Mouse (Mus musculus): ENCODE data around the gene Agk. TPM values are rescaled to one million over a fixed set of nuclear protein-coding genes. Genes with fewer than 3 reads are reported as not detected.

Agk gene
- polyA plus RNA-seq, 1 experiment: not detected

GRCm38 (mm10) chr6:40432346-40433275, 107.6 kb downstream of the Agk start:
- Histone ChIP-seq H3K4me3 (ENCODE audit: insufficient read depth, low read depth, low read length) (no peak overlapping the region), H3K27ac (ENCODE audit: insufficient read depth, low read depth, low read length) (no peak overlapping the region), H3K4me1 (ENCODE audit: control insufficient read depth, insufficient read depth, low read length) (peaks cover 2% of the 10 kb centered on the region; the same call in 1 of the 2 replicates)
- TF ChIP-seq POLR2A (IDR thresholded peaks at IDR 0.05; ENCODE audit: insufficient read depth, low read depth, low read length) (no peak), CTCF (IDR thresholded peaks at IDR 0.05; ENCODE audit: insufficient read depth, low read depth, low read length) (no peak)
- WGBS: 78% methylated on average over 17 of the region's 17 CpGs

GRCm38 (mm10) chr6:40434697-40435096, 109.7 kb downstream of the Agk start:
- Histone ChIP-seq H3K27ac (ENCODE audit: insufficient read depth, low read depth, low read length) (0 out of 2 replicates have a peak overlapping the region, but pooled peaks have one; percentile 7), H3K4me1 (ENCODE audit: control insufficient read depth, insufficient read depth, low read length) (peaks cover 2% of the 10 kb centered on the region; the same call in 1 of the 2 replicates), H3K4me3 (ENCODE audit: insufficient read depth, low read depth, low read length) (peak overlapping the region; percentile 70)
- 12% methylated on average over 7 of the region's 7 CpGs for WGBS
- no peak for TF ChIP-seq CTCF (IDR thresholded peaks at IDR 0.05; ENCODE audit: insufficient read depth, low read depth, low read length)
- TF ChIP-seq POLR2A (IDR thresholded peaks at IDR 0.05; ENCODE audit: insufficient read depth, low read depth, low read length): no peak

- peak overlapping the region; percentile 70 for H3K4me3 ChIP-seq (ENCODE audit: insufficient read depth, low read depth, low read length)
- H3K27ac ChIP-seq (ENCODE audit: insufficient read depth, low read depth, low read length): peak overlapping the region; percentile 63
- WGBS: 1% methylated on average over 68 of the region's 72 CpGs
- H3K4me1 ChIP-seq (ENCODE audit: control insufficient read depth, insufficient read depth, low read length): peaks cover 2% of the 10 kb centered on the region; the same call in 1 of the 2 replicates
- TF ChIP-seq CTCF (IDR thresholded peaks at IDR 0.05; ENCODE audit: insufficient read depth, low read depth, low read length): no peak
- peak; percentile 46; the same call in 1 of the 2 replicates for TF ChIP-seq POLR2A (IDR thresholded peaks at IDR 0.05; ENCODE audit: insufficient read depth, low read depth, low read length)
Observed at GRCm38 (mm10) chr6:40435151-40436046, 110.4 kb downstream of the Agk start.

GRCm38 (mm10) chr6:40436047-40436483, 111.1 kb downstream of the Agk start, which contains the start of gene E330009J07Rik:
Gene E330009J07Rik, minus strand, starts transcription at chr6:40436135.
- peak; percentile 64; the same call in 1 of the 2 replicates for TF ChIP-seq POLR2A (IDR thresholded peaks at IDR 0.05; ENCODE audit: insufficient read depth, low read depth, low read length)
- TF ChIP-seq CTCF (IDR thresholded peaks at IDR 0.05; ENCODE audit: insufficient read depth, low read depth, low read length): no peak
- peak within 1 kb of the TSS; percentile 70 for H3K4me3 ChIP-seq (ENCODE audit: insufficient read depth, low read depth, low read length)
- H3K4me1 ChIP-seq (ENCODE audit: control insufficient read depth, insufficient read depth, low read length): peaks cover 2% of the 10 kb centered on the region; the same call in 1 of the 2 replicates
- WGBS: under 1% methylated on average over 38 of the region's 38 CpGs
- H3K27ac ChIP-seq (ENCODE audit: insufficient read depth, low read depth, low read length): peak within 1 kb of the TSS; percentile 63

- Histone ChIP-seq H3K27ac (ENCODE audit: insufficient read depth, low read depth, low read length) (no peak within 1 kb of the TSS), H3K4me1 (ENCODE audit: control insufficient read depth, insufficient read depth, low read length) (no peaks in the 10 kb centered on the region; the same call in 1 of the 2 replicates), H3K4me3 (ENCODE audit: insufficient read depth, low read depth, low read length) (no peak within 1 kb of the TSS)
- 83% methylated on average over 5 of the region's 5 CpGs for WGBS
- TF ChIP-seq CTCF (IDR thresholded peaks at IDR 0.05; ENCODE audit: insufficient read depth, low read depth, low read length) (no peak), POLR2A (IDR thresholded peaks at IDR 0.05; ENCODE audit: insufficient read depth, low read depth, low read length) (no peak)
Observed at GRCm38 (mm10) chr6:40438936-40439335, 114.0 kb downstream of the Agk start, which contains the start of gene Wee2. Gene Wee2, plus strand, starts transcription at chr6:40439088.

GRCm38 (mm10) chr6:40439731-40440130, 114.8 kb downstream of the Agk start:
- TF ChIP-seq CTCF (IDR thresholded peaks at IDR 0.05; ENCODE audit: insufficient read depth, low read depth, low read length): no peak
- TF ChIP-seq POLR2A (IDR thresholded peaks at IDR 0.05; ENCODE audit: insufficient read depth, low read depth, low read length): no peak
- WGBS: 57% methylated on average over 12 of the region's 12 CpGs
- no peak overlapping the region for H3K27ac ChIP-seq (ENCODE audit: insufficient read depth, low read depth, low read length)
- H3K4me1 ChIP-seq (ENCODE audit: control insufficient read depth, insufficient read depth, low read length): no peaks in the 10 kb centered on the region; the same call in 1 of the 2 replicates
- H3K4me3 ChIP-seq (ENCODE audit: insufficient read depth, low read depth, low read length): no peak overlapping the region

GRCm38 (mm10) chr6:40441276-40441675, 116.3 kb downstream of the Agk start:
- 57% methylated on average over 3 of the region's 3 CpGs for WGBS
- Histone ChIP-seq H3K27ac (ENCODE audit: insufficient read depth, low read depth, low read length) (no peak overlapping the region), H3K4me1 (ENCODE audit: control insufficient read depth, insufficient read depth, low read length) (no peaks in the 10 kb centered on the region; the same call in 1 of the 2 replicates), H3K4me3 (ENCODE audit: insufficient read depth, low read depth, low read length) (no peak overlapping the region)
- TF ChIP-seq CTCF (IDR thresholded peaks at IDR 0.05; ENCODE audit: insufficient read depth, low read depth, low read length) (no peak), POLR2A (IDR thresholded peaks at IDR 0.05; ENCODE audit: insufficient read depth, low read depth, low read length) (no peak)

GRCm38 (mm10) chr6:40441755-40442154, 116.8 kb downstream of the Agk start:
- 64% methylated on average over 3 of the region's 3 CpGs for WGBS
- no peak overlapping the region for H3K4me3 ChIP-seq (ENCODE audit: insufficient read depth, low read depth, low read length)
- TF ChIP-seq POLR2A (IDR thresholded peaks at IDR 0.05; ENCODE audit: insufficient read depth, low read depth, low read length) (no peak), CTCF (IDR thresholded peaks at IDR 0.05; ENCODE audit: insufficient read depth, low read depth, low read length) (no peak)
- no peak overlapping the region for H3K27ac ChIP-seq (ENCODE audit: insufficient read depth, low read depth, low read length)
- H3K4me1 ChIP-seq (ENCODE audit: control insufficient read depth, insufficient read depth, low read length): no peaks in the 10 kb centered on the region; the same call in 1 of the 2 replicates
